Mouse (Mus musculus) C2C12 (cell line): ENCODE measurements around the gene Asah2. TPM values are rescaled to one million over a fixed set of nuclear protein-coding genes. Genes with fewer than 3 reads are reported as not detected.

Experiments used
- H3K27me3 ChIP-seq: one replicate; pipeline ENCODE4 v1.6.1; 2011; ENCODE audit not compliant: control insufficient read depth, insufficient read depth, insufficient read length
- H3K36me3 ChIP-seq: one replicate; pipeline ENCODE4 v1.6.1; 2011; ENCODE audit not compliant: control insufficient read depth, insufficient read depth
- H3K4me3 ChIP-seq: one replicate; pipeline ENCODE4 v1.5.1; 2011; ENCODE audit warnings: mild to moderate bottlenecking, control low read depth; ENCODE audit not compliant: poor library complexity, insufficient read depth, severe bottlenecking
- H3K79me2 ChIP-seq: one replicate; pipeline ENCODE4 v1.6.1; 2011; ENCODE audit not compliant: control insufficient read depth, insufficient read depth
- H3K79me3 ChIP-seq: one replicate; pipeline ENCODE4 v1.6.1; 2011; ENCODE audit warnings: low read depth, control low read depth
- H3ac ChIP-seq: one replicate; pipeline ENCODE3; 2011; ENCODE audit warnings: low read depth; ENCODE audit not compliant: control insufficient read depth, insufficient read length
- CEBPB ChIP-seq: IDR thresholded peaks from one replicate; pipeline ENCODE4 v1.6.1; 2011; ENCODE audit warnings: low read depth, mild to moderate bottlenecking, control low read depth, moderate library complexity
- CTCF ChIP-seq: IDR thresholded peaks from one replicate; pipeline ENCODE4 v1.5.1; 2011; ENCODE audit not compliant: control insufficient read depth, insufficient read depth, insufficient read length
- FOSL1 ChIP-seq: IDR thresholded peaks from one replicate; pipeline ENCODE4 v1.8.0; 2011; ENCODE audit warnings: mild to moderate bottlenecking, low read length; ENCODE audit not compliant: poor library complexity, insufficient read depth, severe bottlenecking
- MAX ChIP-seq: IDR thresholded peaks from one replicate; pipeline ENCODE4 v1.6.1; 2011; ENCODE audit warnings: mild to moderate bottlenecking, control low read depth
- MYOD1 ChIP-seq: IDR thresholded peaks from one replicate; pipeline ENCODE4 v1.6.1; 2011; ENCODE audit warnings: low read depth; ENCODE audit not compliant: control insufficient read depth, insufficient read length
- MYOG ChIP-seq: IDR thresholded peaks from one replicate; pipeline ENCODE4 v1.6.1; 2011; ENCODE audit not compliant: control insufficient read depth, insufficient read length; ENCODE audit errors: extremely low read depth
- USF1 ChIP-seq: IDR thresholded peaks from one replicate; pipeline ENCODE4 v1.6.1; 2011; ENCODE audit warnings: low read depth, mild to moderate bottlenecking, control low read depth, moderate library complexity
- polyA plus RNA-seq: library from polyadenylated mRNA; unstranded; fragments of >200 nt; fragmentation: generic; extraction: Trizol; gene quantifications from one replicate; pipeline ENCODE4 v1.2.1, GENCODE M21; 2012; ENCODE audit warnings: missing spikeins

Gene Asah2
- polyA plus RNA-seq, 1 experiment: 0.61 TPM

GRCm38 (mm10) chr19:32127180-32127850 is 19.3 kb upstream of the Asah2 start:
- no peaks in the 10 kb centered on the region for H3K27me3 ChIP-seq
- peaks cover 25% of the 10 kb centered on the region for H3K36me3 ChIP-seq
- H3K79me3 ChIP-seq: no peaks in the 10 kb centered on the region
- H3K79me2 ChIP-seq: no peaks in the 10 kb centered on the region
- TF ChIP-seq MYOG (no peak), CTCF (no peak), MAX (no peak), CEBPB (no peak), USF1 (no peak), MYOD1 (no peak), FOSL1 (no peak)
- no peak overlapping the region for H3K4me3 ChIP-seq
- H3ac ChIP-seq: no peak overlapping the region

GRCm38 (mm10) chr19:32124155-32124554 is 16.1 kb upstream of the Asah2 start:
- no peaks in the 10 kb centered on the region for H3K79me2 ChIP-seq
- no peak overlapping the region for H3K4me3 ChIP-seq
- no peak for TF ChIP-seq CEBPB
- no peak for TF ChIP-seq MYOD1
- TF ChIP-seq CTCF: no peak
- no peak for TF ChIP-seq MYOG
- no peak for TF ChIP-seq USF1
- TF ChIP-seq FOSL1: no peak
- TF ChIP-seq MAX: no peak

GRCm38 (mm10) chr19:32123196-32123595 is 15.2 kb upstream of the Asah2 start:
- Histone ChIP-seq H3K36me3 (peaks cover 24% of the 10 kb centered on the region), H3K79me3 (no peaks in the 10 kb centered on the region), H3K4me3 (no peak overlapping the region), H3ac (no peak overlapping the region), H3K27me3 (no peaks in the 10 kb centered on the region), H3K79me2 (no peaks in the 10 kb centered on the region)
- TF ChIP-seq MAX: no peak
- no peak for TF ChIP-seq MYOD1
- no peak for TF ChIP-seq CEBPB
- no peak for TF ChIP-seq USF1
- no peak for TF ChIP-seq FOSL1
- no peak for TF ChIP-seq CTCF
- no peak for TF ChIP-seq MYOG

More at GRCm38 (mm10) chr19:32124155-32124554, 16.1 kb upstream of the Asah2 start:
- peaks cover 25% of the 10 kb centered on the region for H3K36me3 ChIP-seq
- H3K79me3 ChIP-seq: no peaks in the 10 kb centered on the region
- H3K27me3 ChIP-seq: no peaks in the 10 kb centered on the region
- H3ac ChIP-seq: no peak overlapping the region

- Histone ChIP-seq H3K27me3 (no peaks in the 10 kb centered on the region), H3ac (no peak overlapping the region), H3K4me3 (no peak overlapping the region), H3K79me2 (no peaks in the 10 kb centered on the region), H3K36me3 (peaks cover 18% of the 10 kb centered on the region), H3K79me3 (no peaks in the 10 kb centered on the region)
- TF ChIP-seq MAX: no peak
- no peak for TF ChIP-seq USF1
- no peak for TF ChIP-seq FOSL1
- no peak for TF ChIP-seq MYOD1
Observed at GRCm38 (mm10) chr19:32120798-32121197, 12.8 kb upstream of the Asah2 start.

- no peaks in the 10 kb centered on the region for H3K79me2 ChIP-seq
- no peaks in the 10 kb centered on the region for H3K27me3 ChIP-seq
- TF ChIP-seq MYOG: no peak
- no peak for TF ChIP-seq FOSL1
- TF ChIP-seq USF1: no peak
- no peak for TF ChIP-seq MAX
- TF ChIP-seq CEBPB: no peak
- H3K79me3 ChIP-seq: no peaks in the 10 kb centered on the region
- H3K4me3 ChIP-seq: no peak overlapping the region
- peaks cover 12% of the 10 kb centered on the region for H3K36me3 ChIP-seq
- H3ac ChIP-seq: no peak overlapping the region
Observed at GRCm38 (mm10) chr19:32119666-32120065, 11.7 kb upstream of the Asah2 start.

GRCm38 (mm10) chr19:32118496-32118895 is 10.5 kb upstream of the Asah2 start:
- Histone ChIP-seq H3K79me3 (no peaks in the 10 kb centered on the region), H3K36me3 (peaks cover under 1% of the 10 kb centered on the region), H3ac (no peak overlapping the region), H3K4me3 (no peak overlapping the region), H3K79me2 (no peaks in the 10 kb centered on the region), H3K27me3 (no peaks in the 10 kb centered on the region)
- TF ChIP-seq MYOD1: no peak
- no peak for TF ChIP-seq MYOG
- no peak for TF ChIP-seq FOSL1
- TF ChIP-seq USF1: no peak
- no peak for TF ChIP-seq CTCF
- no peak for TF ChIP-seq MAX
- TF ChIP-seq CEBPB: no peak
